Mouse (Mus musculus): ENCODE results near the gene Exoc3l4.

Exoc3l4 gene

DNA sequence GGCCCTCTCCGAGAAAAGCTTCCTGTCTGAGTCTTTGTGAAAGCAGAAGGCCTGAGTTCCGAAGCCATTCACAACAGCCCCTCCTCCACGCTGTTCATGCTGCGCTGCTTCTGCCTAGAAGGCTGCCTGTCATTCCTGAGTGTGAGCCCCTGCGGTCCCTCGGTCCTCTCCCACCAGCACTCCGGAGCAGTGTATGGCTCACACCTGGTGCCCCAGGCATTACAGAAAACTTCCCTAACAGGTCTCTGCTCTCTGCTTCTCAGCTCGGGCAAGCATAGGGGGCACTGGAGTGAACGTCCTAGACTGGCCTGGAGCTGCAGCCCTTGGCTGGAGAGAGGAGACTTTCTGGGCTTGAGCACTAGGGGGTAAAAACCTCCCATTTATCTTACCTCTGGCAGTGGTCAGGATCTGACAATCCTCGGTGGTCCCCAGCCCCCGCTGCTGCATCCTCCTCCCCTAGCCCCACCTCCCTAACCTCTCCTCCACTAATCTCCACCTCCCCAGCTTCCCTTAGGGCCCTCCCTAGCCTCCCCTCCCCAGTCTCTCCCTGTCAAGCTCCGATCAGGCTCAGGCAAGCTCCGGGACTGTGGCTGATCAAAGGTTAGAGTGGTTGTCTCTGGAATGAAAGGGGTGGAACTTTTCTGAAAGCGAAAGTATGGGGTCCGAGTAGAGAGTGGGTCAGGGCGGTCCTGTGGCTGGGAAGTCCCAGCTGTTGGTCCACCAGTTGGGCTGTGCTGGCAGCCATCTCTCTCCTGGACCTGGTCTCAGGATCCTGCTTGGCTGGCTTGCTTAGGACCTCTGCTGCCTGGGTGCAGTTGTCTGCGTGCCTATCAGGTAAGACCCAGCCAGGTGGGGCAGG lies at the start of gene Exoc3l4:
TSS of gene Exoc3l4 (plus strand) at position 97 of the 859 bp plus-strand sequence.
- CTCF ChIA-PET, result no interaction called here

DNA sequence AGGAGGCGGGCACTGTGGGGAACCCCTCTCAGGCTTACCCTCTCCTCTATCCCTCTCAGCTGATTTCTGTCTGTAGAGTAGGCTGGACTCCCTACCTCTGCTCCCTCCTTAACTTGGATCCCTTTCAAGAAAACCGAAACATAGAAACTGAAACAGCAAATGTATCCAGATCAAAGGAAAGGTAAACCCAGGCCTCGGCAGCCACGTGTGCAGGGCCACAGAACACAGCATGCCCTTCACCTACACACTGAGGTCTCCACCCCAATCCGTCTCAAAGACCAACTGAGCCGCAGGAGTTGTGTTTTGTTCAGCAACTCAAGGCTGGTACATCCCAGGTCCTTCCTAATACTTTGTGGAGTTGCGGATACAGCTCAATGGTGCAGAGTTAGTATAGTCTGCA lies 49.8 kb upstream of the Exoc3l4 start:
- CTCF ChIA-PET, result no interaction called here

DNA sequence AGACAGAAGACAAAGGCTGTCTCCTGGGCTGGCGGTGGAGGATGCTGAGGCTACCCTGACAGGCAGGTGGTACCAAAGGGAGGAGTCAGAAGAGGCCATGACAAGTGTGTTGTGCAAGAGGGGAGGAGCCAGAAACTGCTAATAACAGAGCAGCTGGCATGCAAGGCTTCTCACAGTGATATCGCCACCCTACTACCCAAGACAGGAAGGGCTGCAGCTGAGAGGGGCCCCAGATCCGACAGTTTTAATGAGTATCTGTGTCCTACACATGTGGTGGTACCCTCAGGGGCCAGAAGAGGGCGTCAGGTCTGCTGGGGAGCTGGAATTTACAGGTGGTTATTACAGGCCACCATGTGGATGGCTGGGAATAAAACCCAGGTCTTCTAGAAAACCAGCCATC lies 46.6 kb upstream of the Exoc3l4 start:
- CTCF ChIA-PET, result interaction anchor here (0.5 kb wide), 1 partner anchor 70 kb away, joined by 5 read pairs; no protein-coding TSS in a partner anchor

DNA sequence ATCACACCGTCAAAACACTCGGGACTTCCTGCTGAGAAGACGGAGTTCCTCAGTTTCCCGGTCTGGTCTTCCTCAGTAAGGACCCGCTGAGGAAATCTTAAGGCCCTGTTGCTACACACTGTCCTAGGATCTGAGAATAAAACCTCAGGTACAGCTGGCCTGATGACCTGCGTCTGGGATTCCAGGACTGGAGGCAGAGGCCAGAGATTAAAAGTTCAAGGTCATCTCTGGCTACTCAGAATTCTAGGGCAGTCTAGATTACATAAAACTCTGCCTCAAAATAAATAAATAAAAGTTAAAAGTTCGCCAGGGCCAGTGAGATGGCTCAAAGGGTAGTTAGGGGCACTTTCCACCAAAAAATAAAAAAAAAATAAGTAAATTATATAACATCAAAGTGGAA lies 44.9 kb upstream of the Exoc3l4 start:
- CTCF ChIA-PET, result no interaction called here

DNA sequence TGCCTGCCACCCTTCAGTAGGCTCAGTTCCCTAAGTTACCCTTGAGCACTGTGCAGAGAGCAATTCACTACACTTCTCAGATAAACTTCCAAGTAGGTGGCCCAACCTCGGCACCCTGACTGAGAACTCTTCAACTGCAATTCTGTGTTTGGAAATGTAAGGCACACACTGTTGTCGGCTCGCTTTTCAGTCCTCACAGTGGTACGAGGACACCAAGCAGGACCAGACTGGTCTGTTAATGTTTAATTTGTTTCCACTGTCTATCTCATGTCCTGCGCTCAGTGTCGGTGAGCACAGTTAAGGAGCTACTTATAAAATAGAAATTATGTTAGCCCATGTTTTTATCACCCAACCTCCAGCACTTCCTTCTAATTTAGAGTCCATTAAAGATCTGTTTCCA lies 43.4 kb upstream of the Exoc3l4 start:
- CTCF ChIA-PET, result no interaction called here

DNA sequence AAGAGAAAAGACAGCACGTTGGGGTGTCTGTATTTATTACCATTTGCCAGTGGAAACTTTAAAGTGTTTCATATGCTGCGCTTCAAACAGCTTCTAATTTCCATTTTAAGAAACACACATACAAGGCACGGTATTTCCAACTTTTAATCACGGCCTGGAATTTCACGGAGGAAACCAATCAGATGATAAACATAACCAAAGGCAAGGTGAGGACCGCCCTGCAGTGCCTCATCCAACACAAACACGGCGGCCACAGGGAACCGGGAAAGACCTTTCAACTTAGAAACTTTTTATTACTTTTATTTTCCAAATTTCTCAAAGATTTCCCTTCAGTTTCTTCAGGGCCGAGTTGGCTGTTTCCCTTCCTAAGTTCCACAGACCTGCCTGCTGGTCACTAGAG lies 42.1 kb upstream of the Exoc3l4 start:
- CTCF ChIA-PET, result no interaction called here

DNA sequence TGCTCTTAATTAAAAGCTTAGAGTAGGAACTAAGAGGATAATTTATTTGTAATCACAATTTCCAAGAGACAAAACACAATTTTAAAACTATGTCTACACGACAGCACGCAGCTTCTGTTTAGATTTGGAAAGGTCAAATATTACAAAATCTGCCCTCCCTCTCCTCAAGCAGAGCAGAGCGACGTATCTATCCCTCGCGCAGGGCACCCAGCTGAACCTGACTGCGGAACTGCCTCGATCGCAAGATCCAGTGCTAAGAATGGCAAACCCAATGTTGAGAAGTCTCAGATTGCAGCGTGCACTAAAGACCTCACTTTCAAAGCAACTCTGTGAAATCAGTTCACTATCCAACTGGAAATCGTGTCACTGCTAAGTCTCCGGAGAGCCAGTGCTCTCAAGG lies 41.3 kb upstream of the Exoc3l4 start:
- CTCF ChIA-PET, result no interaction called here

DNA sequence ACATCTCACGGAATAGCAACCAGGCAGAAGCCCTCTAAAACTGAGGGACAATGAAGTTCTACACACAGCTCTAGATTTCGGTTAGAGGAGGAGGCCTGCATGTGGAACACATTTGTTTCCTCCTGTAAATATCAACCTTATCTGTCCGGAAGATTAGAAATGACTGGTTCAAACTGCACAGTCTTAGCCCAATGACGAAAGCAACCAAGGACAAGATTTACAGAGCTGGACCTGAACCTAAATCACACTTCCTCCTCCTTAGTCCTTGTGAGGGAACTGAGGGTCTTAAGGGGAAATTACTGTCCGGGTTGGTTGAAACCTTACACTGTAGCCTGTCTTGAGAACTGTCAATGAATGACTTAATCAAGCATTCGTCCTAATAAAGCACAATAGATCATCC lies 40.8 kb upstream of the Exoc3l4 start:
- CTCF ChIA-PET, result no interaction called here

DNA sequence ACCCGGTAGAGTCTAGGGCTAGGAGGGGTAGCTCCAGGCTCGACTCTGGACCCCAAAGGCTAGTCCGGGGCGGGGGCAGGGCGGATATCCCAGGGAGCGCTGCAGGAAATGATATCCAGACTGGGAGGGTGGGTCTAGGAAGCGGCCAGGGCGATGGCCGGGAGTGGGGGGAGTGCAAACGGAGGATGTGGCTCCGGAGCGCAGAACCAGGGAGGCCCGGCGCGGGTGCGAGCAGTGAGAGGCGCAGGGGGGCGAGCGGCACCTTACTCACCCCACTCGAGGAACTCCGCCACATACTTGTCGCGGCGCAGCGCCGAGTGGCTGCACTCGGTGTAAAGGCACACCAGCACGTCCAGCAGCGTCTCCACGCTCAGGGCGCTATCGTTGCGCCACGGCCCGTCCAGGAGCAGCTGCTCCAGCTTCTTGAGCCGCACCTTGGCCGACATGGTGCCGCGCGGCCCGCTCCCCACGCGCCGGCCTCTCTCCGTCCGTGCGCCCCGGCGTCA lies 39.9 kb upstream of the Exoc3l4 start:
- CTCF ChIA-PET, result no interaction called here

DNA sequence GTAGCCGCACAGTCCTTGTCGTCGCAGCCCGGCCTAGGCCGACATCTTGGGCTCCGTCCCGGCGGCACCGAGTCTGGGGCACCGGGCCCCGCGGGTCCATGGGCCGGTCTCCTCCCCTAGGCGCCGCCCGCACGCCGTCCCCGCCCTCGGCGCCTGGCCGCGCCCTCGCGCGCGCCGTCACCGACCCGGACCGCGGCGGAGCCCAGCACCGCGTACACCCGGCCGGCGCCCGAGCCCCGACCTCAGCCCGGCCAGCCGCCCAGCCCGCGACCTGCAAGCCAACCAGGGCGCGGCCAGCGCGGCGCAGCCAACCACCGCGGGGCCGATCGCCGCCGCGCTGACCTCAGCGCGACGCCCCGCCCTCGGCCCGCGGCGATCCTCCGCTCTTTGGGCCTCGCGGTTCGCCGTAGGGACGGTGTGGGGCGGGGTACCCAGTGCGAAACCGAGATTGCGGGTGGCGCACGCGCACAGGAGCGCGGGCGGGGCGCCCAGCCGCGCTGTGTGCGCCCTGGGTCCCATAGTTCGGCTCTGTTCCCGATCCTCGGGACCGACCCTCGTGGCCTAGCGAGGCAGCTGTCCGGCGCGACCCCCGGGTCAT lies 39.3 kb upstream of the Exoc3l4 start, which contains the start of gene Cdc42bpb:
TSS of gene Cdc42bpb (minus strand) at position 343 of the 598 bp plus-strand sequence.
- CTCF ChIA-PET, result interaction anchor here (0.5 kb wide), 1 partner anchor 1019 kb away, joined by 3 read pairs; no protein-coding TSS in a partner anchor

DNA sequence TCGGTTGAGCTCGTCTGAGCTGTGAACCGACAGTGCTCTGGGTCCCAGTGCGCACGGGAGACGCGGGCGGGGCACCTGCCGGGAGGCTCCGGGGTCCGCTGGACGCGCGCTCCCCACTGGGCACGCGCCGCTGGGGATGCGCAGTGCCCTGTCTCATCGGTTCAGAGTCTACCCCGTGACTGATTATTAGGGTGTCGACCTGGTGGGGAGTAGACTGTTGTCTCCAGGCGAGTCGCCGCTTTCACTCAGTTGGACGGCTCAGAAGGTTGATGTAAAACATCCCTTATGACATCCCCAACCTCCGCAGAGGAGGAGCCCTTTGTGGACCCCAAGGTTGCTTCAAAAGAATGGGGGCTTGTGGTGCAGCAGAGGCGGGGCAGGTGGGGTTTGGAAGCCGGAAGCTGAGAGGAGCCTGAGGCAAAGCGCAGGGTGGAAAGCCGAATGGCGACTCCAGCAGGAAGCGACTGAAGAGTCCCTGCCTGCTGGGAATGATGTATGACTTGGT lies 38.8 kb upstream of the Exoc3l4 start:
- CTCF ChIA-PET, result interaction anchor here (0.5 kb wide), 1 partner anchor 1018 kb away, joined by 3 read pairs; no protein-coding TSS in a partner anchor

DNA sequence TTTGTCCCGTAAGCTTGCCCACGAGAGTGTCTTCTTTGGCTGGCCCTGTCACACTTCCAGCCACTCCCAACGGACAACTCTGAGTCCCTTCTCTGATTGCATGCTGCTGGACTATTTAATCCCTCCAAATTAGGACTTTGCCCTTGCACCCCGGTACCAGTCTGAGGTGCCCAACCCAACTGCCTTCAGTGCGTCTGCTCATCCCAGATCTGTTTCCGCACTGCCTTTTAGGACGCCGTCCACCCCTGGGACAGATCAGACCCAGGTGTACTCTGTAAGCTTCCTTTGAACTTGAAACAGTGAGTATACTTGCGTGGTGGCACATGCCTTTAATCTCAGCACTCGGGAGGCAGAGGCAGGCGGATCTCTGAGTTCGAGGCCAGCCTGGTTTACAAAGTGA lies 38.0 kb upstream of the Exoc3l4 start:
- CTCF ChIA-PET, result interaction anchor here (0.5 kb wide), 1 partner anchor 1470 kb away, joined by 3 read pairs; no protein-coding TSS in a partner anchor

DNA sequence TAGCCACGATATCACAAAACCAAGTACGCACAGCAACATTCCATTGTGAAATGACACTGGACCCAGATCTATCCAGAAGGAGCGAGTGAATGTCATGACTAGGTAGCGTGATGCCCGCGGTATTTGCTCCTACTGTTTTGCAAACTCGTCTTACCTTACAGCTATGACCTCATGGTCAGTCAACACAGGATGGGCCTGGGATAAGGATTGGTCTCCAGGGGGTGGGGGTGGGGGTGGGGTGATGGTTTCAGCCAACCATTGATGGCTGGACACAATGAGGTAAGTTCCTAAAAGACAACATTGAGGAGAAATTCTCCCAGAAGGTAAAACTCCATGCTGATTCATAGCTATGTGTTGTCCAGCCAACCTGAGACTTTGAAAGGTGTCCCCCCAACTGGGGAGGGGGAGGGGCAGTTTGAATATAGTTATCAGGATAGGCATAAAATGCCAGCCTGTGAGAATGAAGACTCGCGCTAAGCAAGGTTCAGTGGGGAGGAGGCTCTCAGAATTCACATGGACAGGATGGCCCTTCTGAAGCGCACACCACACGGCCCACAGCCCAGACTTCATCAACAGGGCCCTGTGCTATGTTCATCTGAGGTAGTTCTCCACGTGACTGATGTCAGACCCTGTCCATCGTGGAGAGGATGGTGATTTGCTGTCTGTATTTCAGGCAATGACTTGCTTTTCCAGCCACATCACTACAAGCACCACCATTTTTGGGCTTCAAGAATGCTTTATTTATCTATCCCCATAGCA lies 30.8 kb upstream of the Exoc3l4 start:
- CTCF ChIA-PET, result no interaction called here

DNA sequence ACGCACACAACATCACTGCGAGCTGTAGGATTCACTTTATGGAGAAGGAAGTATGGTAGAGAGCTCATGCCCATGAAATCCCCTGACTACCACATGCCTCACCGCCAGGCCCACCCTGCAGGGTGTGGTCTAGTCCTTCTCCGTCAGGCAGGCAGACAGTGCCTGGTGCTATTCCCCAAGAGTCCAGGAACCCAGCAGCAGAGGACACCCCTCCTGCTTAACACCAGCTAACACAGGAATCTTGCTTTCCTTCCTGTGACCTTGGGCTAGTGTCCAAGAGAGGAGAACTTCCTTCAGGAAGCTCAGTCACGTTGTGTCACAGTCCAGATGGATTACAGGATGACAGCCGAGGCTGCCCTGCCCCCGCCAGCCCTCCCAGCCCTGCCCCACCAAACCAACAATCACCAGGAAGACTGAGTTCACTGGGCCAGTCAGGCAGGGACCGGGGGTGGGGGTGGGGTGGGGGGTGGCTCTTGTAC lies 30.1 kb upstream of the Exoc3l4 start:
- CTCF ChIA-PET, result no interaction called here

DNA sequence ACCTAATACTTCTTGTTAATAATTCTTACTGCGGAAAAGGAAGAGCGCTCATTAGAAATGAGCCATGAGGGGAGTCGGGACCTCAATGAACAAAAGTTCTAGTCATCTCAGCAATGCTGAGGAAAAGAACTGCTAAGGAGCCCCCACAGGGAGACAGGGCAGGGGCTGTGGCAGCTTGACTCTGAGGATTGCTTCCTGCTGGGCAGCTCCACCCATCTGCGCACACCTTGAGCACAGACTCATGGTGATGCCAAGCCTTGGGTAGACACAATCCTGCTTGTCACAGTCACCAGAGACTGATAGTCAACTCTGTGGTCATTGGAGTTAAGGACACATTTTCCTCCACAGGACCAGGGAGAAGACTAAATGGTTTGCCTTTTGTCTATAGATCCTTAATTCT lies 29.7 kb upstream of the Exoc3l4 start:
- CTCF ChIA-PET, result no interaction called here

DNA sequence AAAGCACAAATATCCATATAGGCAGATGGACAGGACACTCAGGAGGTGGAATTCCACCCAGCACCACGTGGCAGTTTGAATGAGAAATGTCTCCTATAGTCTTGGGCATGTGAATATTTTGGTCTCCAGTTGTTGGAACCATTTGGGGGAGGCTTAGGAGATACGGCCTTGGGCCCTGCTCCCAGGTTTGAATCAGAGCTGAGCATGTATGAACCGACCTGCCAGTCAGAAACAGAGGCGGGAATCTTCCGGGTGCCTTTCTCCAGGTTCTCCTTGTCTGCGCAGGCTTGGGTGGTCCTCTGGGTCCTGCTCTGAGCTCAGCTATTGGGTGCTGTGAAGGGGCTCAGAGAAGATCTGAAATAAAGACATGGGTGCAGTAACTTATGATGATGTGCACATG lies 22.8 kb upstream of the Exoc3l4 start:
- CTCF ChIA-PET, result no interaction called here

DNA sequence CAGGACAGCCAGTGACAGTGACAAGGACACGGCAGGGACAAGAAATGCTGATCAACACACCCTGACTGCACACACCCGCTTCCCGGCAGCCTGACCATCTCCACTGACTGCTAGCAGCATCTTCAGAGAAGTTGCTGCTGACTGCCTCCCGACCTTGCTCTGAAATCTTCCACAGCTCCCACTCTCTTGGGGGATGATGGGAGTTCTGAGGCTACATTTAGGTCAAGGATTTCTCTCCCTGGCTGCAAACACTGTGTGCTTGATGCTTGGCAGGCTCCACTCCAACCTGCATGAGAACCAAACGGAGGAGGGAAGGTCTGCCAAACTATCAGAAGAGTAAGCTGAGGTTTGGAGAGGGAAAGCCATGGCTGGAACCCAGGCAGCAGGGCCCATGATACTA lies 19.8 kb upstream of the Exoc3l4 start:
- CTCF ChIA-PET, result no interaction called here

DNA sequence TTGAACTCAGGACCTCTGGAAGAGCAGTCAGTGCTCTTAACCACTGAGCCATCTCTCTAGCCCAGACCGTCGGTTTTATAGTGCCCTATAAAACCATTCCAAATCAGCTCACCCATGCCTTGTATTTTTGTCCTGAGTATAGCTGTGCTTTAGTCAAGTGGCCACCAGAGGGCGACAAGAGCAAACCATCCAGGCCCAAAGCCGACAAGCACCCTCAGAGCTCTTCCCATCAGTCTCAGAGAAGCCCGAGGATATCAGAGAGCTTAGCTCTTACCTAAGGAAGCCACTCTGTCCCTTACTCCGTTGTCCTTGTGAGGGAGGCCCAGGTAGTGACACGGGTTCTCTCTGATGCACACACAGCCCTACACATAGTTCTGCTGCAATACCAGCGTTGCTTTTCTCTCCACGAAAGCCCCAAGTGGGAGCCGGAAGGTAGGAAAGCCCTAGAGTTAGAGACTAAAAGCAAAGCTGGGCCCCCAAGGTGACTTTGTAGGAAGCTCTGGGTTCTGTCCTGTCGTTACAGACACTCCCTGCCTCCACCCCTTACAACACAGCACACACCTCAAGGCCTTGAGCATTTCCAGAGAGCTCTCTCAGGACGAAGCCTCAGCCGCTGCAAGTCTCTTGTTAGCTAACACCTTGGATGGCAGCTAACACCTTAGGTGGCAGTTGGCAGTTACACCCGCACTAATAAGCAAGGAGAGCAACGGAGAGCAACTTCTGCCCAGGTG lies 15.2 kb upstream of the Exoc3l4 start:
- CTCF ChIA-PET, result no interaction called here

DNA sequence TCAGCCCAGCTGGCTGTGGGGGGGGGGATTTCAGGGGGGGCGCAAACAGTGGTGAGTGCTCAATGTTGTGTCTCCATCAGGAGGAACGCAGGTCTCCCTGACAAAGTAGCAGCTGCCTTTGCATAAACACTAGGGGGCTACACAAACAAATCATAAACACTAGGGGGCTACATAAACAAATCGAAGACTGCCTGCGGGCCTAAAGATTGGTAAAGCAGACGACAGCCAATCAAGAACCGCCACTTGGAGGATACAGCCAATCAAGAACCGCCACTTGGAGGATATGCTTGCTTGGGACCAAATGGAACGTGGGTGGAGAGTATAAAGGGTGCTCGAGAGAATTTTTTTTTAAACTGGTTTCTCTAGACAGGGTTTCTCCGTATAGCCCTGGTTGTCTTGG lies 11.9 kb upstream of the Exoc3l4 start:
- CTCF ChIA-PET, result no interaction called here

DNA sequence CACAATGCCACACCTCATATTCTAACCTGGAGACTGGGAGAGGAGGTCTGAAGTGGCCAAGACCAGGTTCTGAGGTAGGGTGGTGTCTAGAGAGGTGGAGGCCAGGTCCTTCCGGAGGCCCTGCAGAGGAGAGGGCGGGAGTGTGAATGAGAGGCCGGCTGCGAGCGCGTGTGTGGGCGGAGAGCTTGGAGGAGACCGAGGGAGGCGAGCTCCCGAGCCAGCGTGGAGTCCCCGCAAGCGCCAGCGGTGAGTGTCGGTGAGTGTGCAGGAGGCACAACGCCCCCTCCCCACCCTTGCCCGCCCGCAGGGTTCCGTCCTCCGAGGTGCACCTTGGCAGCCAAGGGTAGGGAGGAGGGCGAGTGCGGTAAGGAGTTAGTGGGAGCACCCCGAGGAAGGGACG lies 10.2 kb upstream of the Exoc3l4 start, which contains the start of gene Lbhd2:
TSS of gene Lbhd2 (plus strand) at position 188 of the 400 bp plus-strand sequence.
- CTCF ChIA-PET, result no interaction called here

DNA sequence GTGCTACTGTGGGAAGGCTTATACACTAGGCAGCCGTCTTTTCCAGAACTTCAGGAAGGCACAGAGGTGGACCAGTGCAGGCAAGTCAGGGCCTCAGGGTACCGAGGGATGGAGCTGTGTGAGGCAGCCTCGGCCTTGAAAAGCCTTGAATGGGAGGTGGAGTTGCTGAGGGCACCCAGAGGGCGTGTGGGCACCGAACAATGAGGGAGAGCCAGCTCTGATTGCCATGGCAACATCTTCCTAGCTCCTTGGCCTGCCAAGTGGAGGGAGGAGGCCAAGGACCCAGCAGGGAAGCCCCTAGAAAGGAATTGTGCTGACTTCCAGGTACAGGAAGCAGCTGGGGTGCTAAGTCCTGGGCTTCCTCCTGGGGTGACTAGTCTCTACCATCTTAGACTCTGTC lies 7.2 kb upstream of the Exoc3l4 start:
- CTCF ChIA-PET, result no interaction called here

All from spleen, embryonic (tissue).